Mouse (Mus musculus) limb, embryonic 12.5 days (tissue): ENCODE measurements around the gene Fbxw5. TPM values are rescaled to one million over a fixed set of nuclear protein-coding genes. Genes with fewer than 3 reads are reported as not detected.
"Not testable (repeated sequence)": the region's sequence is repeated elsewhere in the genome, so short reads cannot be mapped to it uniquely, and the experiment has no call there.

Source experiments
- ATAC-seq: fragments of 200-750 bp; cut with Nextera tagmentation; 2 replicates; pipeline ENCODE4 v1.8.0; 2017; ENCODE audit warnings: low read depth, moderate TSS enrichment; ENCODE audit not compliant: insufficient number of reproducible peaks, insufficient read depth, low FRiP score, low TSS enrichment
- H3K27ac ChIP-seq: fragments of 300-500 bp; sonication (generic); 2 replicates; pipeline ENCODE4 v1.5.1; 2016; ENCODE audit warnings: mild to moderate bottlenecking, moderate library complexity
- H3K27me3 ChIP-seq: fragments of 300-500 bp; sonication (generic); 2 replicates; pipeline ENCODE4 v1.6.1; 2016; ENCODE audit warnings: mild to moderate bottlenecking, moderate library complexity
- H3K36me3 ChIP-seq: fragments of 300-500 bp; sonication (generic); 2 replicates; pipeline ENCODE4 v1.6.1; 2016; ENCODE audit warnings: mild to moderate bottlenecking, moderate library complexity
- H3K4me1 ChIP-seq: fragments of 300-500 bp; sonication (generic); replicated peaks from 2 replicates; pipeline ENCODE4 v1.6.1; 2016
- H3K4me2 ChIP-seq: fragments of 300-500 bp; sonication (generic); 2 replicates; pipeline ENCODE4 v1.6.1; 2016; ENCODE audit warnings: mild to moderate bottlenecking, moderate library complexity
- H3K4me3 ChIP-seq: fragments of 300-500 bp; sonication (generic); replicated peaks from 2 replicates; pipeline ENCODE4 v1.5.1; 2016; ENCODE audit warnings: mild to moderate bottlenecking
- H3K9ac ChIP-seq: fragments of 300-500 bp; sonication (generic); replicated peaks from 2 replicates; pipeline ENCODE4 v1.6.1; 2016; ENCODE audit warnings: mild to moderate bottlenecking, moderate library complexity
- H3K9me3 ChIP-seq: fragments of 300-500 bp; sonication (generic); 2 replicates; pipeline ENCODE4 v1.6.1; 2016; ENCODE audit warnings: mild to moderate bottlenecking, moderate library complexity
- WGBS: fragments of 180-500 bp; shearing (Covaris S2); methylation state at CpG from one replicate; pipeline ENCODE4 v1.1.7; 2016; 5-methylcytosine and 5-hydroxymethylcytosine counted together
- polyA plus RNA-seq: library from polyadenylated mRNA; unstranded; fragments of >200 nt; fragmentation: Nextera tagmentation; extraction: Ambion mirVana; gene quantifications from 2 replicates; pipeline ENCODE4 v1.2.1, GENCODE M21; 2016

Fbxw5 gene
- polyA plus RNA-seq, 1 experiment from 2014 or later: 68.4 TPM

DNA sequence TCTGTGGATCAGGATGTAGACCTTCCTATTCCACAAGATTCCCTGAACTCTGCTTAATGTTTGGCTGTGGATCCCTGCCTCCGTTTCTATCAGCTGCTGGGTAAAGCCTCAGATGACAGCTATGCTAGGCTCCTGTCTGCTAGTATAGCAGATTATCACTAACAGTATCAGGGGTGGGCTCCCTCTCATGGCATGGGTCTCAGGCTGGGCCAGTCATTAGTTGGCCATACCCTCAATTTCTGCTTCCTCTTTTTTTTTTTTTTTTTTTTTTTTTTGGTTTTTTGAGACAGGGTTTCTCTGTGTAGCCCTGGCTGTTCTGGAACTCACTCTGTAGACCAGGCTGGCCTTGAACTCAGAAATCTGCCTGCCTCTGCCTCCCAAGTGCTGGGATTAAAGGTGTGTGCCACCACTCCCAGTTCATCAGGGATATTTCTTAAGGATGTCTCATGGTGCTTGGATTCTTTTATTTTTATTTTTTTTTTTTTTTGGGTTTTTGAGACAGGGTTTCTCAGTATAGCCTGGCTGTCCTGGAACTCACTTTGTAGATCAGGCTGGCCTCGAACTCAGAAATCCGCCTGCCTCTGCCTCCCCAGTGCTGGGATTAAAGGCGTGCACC, 52.7 kb downstream of the Fbxw5 start:
- not testable (repeated sequence) for H3K27me3 ChIP-seq, H3K4me3 ChIP-seq, H3K27ac ChIP-seq, H3K9me3 ChIP-seq, H3K36me3 ChIP-seq, H3K4me1 ChIP-seq, H3K9ac ChIP-seq, ATAC-seq, H3K4me2 ChIP-seq
- WGBS: 85% methylated on average over 4 of the region's 4 CpGs

Other genes with a start within 250 kb of the Fbxw5 start
- gene Tmem203, start 245.3 kb upstream of the Fbxw5 start, polyA plus RNA-seq: 20.5 and 20.7 TPM in 2 replicates
- 8.7 TPM in 2 replicates for gene Tprn, start 238.1 kb upstream of the Fbxw5 start, polyA plus RNA-seq
- 217 and 218 TPM in 2 replicates for gene Ssna1, start 228.3 kb upstream of the Fbxw5 start, polyA plus RNA-seq
- 141 and 151 TPM in 2 replicates for gene Anapc2, start 228.3 kb upstream of the Fbxw5 start, polyA plus RNA-seq
- not detected in 2 replicates for gene Tmem210, start 212.6 kb upstream of the Fbxw5 start, polyA plus RNA-seq
- gene Lrrc26, start 210.8 kb upstream of the Fbxw5 start, polyA plus RNA-seq: not detected in 2 replicates
- 0.19 and 0.93 TPM in 2 replicates for gene Grin1, start 181.6 kb upstream of the Fbxw5 start, polyA plus RNA-seq
- 57.2 and 58.9 TPM in 2 replicates for gene Man1b1, start 168.4 kb upstream of the Fbxw5 start, polyA plus RNA-seq
- 19.7 and 21.8 TPM in 2 replicates for gene Dpp7, start 144.4 kb upstream of the Fbxw5 start, polyA plus RNA-seq
- 7.2 and 7.8 TPM in 2 replicates for gene Uap1l1, start 135.1 kb upstream of the Fbxw5 start, polyA plus RNA-seq
- 63.4 and 69.0 TPM in 2 replicates for gene Sapcd2, start 128.4 kb upstream of the Fbxw5 start, polyA plus RNA-seq
- 0.15 and 0.31 TPM in 2 replicates for gene Entpd2, start 104.9 kb upstream of the Fbxw5 start, polyA plus RNA-seq
- 10.9 and 12.6 TPM in 2 replicates for gene Npdc1, start 101.4 kb upstream of the Fbxw5 start, polyA plus RNA-seq
- gene Fut7, start 77.5 kb upstream of the Fbxw5 start, polyA plus RNA-seq: not detected in 2 replicates
- 3.5 and 5.3 TPM in 2 replicates for gene Abca2, start 72.0 kb upstream of the Fbxw5 start, polyA plus RNA-seq
- 0.68 and 1.0 TPM in 2 replicates for gene Clic3, start 43.9 kb upstream of the Fbxw5 start, polyA plus RNA-seq
- 23.2 and 23.6 TPM in 2 replicates for gene Paxx, start 39.7 kb upstream of the Fbxw5 start, polyA plus RNA-seq
- gene Ptgds, start 30.7 kb upstream of the Fbxw5 start, polyA plus RNA-seq: 0.35 and 0.50 TPM in 2 replicates
- not detected in 2 replicates for gene Lcn12, start 6.8 kb upstream of the Fbxw5 start, polyA plus RNA-seq
- gene C8g, start 969 bp downstream of the Fbxw5 start, polyA plus RNA-seq: 4.0 and 6.1 TPM in 2 replicates
- gene Traf2, start 46.2 kb downstream of the Fbxw5 start, polyA plus RNA-seq: 36.9 and 39.2 TPM in 2 replicates
- gene Edf1, start 57.1 kb downstream of the Fbxw5 start, polyA plus RNA-seq: 320 and 329 TPM in 2 replicates
- 2.3 and 3.0 TPM in 2 replicates for gene Mamdc4, start 74.1 kb downstream of the Fbxw5 start, polyA plus RNA-seq
- gene Phpt1, start 74.5 kb downstream of the Fbxw5 start, polyA plus RNA-seq: 183 and 184 TPM in 2 replicates
- gene Ajm1, start 81.0 kb downstream of the Fbxw5 start, polyA plus RNA-seq: 0.08 and 0.23 TPM in 2 replicates
- gene Rabl6, start 107.8 kb downstream of the Fbxw5 start, polyA plus RNA-seq: 81.3 and 83.0 TPM in 2 replicates
- 0.18 and 0.27 TPM in 2 replicates for gene Ccdc183, start 116.9 kb downstream of the Fbxw5 start, polyA plus RNA-seq
- 21.9 and 22.6 TPM in 2 replicates for gene Tmem141, start 121.3 kb downstream of the Fbxw5 start, polyA plus RNA-seq
- 0.40 and 0.68 TPM in 2 replicates for gene Fcna, start 127.3 kb downstream of the Fbxw5 start, polyA plus RNA-seq
- 0.36 TPM in 1 of 2 replicates, not detected in the other for gene Lcn8, start 152.4 kb downstream of the Fbxw5 start, polyA plus RNA-seq
- not detected in 2 replicates for gene Lcn5, start 157.2 kb downstream of the Fbxw5 start, polyA plus RNA-seq
- not detected in 2 replicates for gene Lcn6, start 176.0 kb downstream of the Fbxw5 start, polyA plus RNA-seq
- not detected in 2 replicates for gene Lcn10, start 182.0 kb downstream of the Fbxw5 start, polyA plus RNA-seq
- gene Obp2a, start 199.3 kb downstream of the Fbxw5 start, polyA plus RNA-seq: not detected in 2 replicates
- 91.2 and 91.3 TPM in 2 replicates for gene Bmyc, start 206.0 kb downstream of the Fbxw5 start, polyA plus RNA-seq
- not detected in 2 replicates for gene Obp2b, start 236.3 kb downstream of the Fbxw5 start, polyA plus RNA-seq